Mouse (Mus musculus) myocyte (in vitro differentiated cells): ENCODE measurements at regions not wholly inside any gene's neighbourhood (a gene's known extent, or its start where the extent isn't known, plus 50 kb on each side); places are given as distances from the start of the nearest gene placed in this dataset.

Experiments
- E2F4 ChIP-seq: IDR thresholded peaks from one replicate; pipeline ENCODE4 v1.6.1; 2011; ENCODE audit warnings: mild to moderate bottlenecking, control low read depth, moderate library complexity; ENCODE audit not compliant: insufficient read depth
- MAX ChIP-seq: IDR thresholded peaks from one replicate; pipeline ENCODE4 v1.6.1; 2011; ENCODE audit warnings: low read depth, mild to moderate bottlenecking, control low read depth
- MYOD1 ChIP-seq, 3 experiments: IDR thresholded peaks; one replicate each; pipeline ENCODE4 v1.6.1; 2011; ENCODE audit warnings: control low read depth in 2 of 3, low read depth in 2 of 3, mild to moderate bottlenecking in 2 of 3, moderate library complexity in 1 of 3; ENCODE audit not compliant: insufficient read length in 2 of 3, control insufficient read depth in 1 of 3
- MYOG ChIP-seq, 3 experiments: IDR thresholded peaks; one replicate each; pipeline ENCODE4 v1.6.1; 2011; ENCODE audit warnings: control low read depth in 2 of 3, low read depth in 2 of 3, mild to moderate bottlenecking in 2 of 3; ENCODE audit not compliant: insufficient read length in 2 of 3, control insufficient read depth in 1 of 3, insufficient read depth in 1 of 3
- POLR2A ChIP-seq: IDR thresholded peaks from one replicate; pipeline ENCODE4 v1.6.1; 2011; ENCODE audit warnings: low read depth, mild to moderate bottlenecking, control low read depth, moderate library complexity; ENCODE audit not compliant: insufficient read length
- POLR2AphosphoS2 ChIP-seq: IDR thresholded peaks from one replicate; pipeline ENCODE4 v1.6.1; 2011; ENCODE audit warnings: low read depth, control low read depth; ENCODE audit not compliant: insufficient read length
- SRF ChIP-seq: IDR thresholded peaks from one replicate; pipeline ENCODE4 v1.6.1; 2011; ENCODE audit warnings: low read depth; ENCODE audit not compliant: control insufficient read depth, insufficient read length
- TCF12 ChIP-seq: IDR thresholded peaks from one replicate; pipeline ENCODE4 v1.6.1; 2011; ENCODE audit warnings: mild to moderate bottlenecking, control low read depth; ENCODE audit not compliant: poor library complexity, insufficient read depth, severe bottlenecking
- USF1 ChIP-seq: IDR thresholded peaks from one replicate; pipeline ENCODE4 v1.6.1; 2011; ENCODE audit warnings: low read depth, mild to moderate bottlenecking, control low read depth, moderate library complexity

- TF ChIP-seq E2F4 (no peak), USF1 (no peak), POLR2A (no peak), MYOD1 (IDR thresholded peaks at IDR 0.05; ENCODE audit: control insufficient read depth in 1 of 3, insufficient read length in 2 of 3, low read depth in 2 of 3) (no peak), TCF12 (no peak), MAX (no peak), SRF (no peak), POLR2AphosphoS2 (no peak), MYOG (IDR thresholded peaks at IDR 0.05; ENCODE audit: control insufficient read depth in 1 of 3, insufficient read depth in 1 of 3, insufficient read length in 2 of 3, low read depth in 2 of 3) (no peak)
These were observed 175.0 kb downstream of the Spry2 start for GRCm38 (mm10) chr14:105721576-105721975.
